In the genomic region with DNA sequence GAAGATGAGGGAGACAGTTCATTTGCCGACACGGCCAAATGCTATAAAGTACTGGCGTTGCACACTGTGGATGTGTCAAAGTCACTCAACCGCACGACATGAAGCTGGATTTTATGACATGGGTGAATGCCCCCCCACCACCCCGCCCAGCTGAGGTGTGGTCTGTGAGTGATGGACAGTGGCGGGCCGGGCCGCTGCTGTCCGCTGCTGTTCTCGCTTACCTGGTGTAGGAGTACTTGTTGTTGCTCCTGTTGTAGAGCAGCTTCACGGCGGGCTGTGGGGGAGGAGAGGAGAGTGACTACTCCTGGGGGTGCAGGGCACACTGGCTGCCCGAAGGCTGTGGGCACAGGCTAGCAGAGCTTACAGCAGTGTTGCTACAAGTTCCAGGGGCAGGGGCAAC, we compare ENCODE assay signal across 22 mouse cellular contexts. TPM values are rescaled to one million over a fixed set of nuclear protein-coding genes. Genes with fewer than 3 reads are reported as not detected.
DNase-seq lines count a peak whose midpoint lies in the region; ATAC-seq and TF ChIP-seq lines count a peak whose summit lies in the region.
"Had no signal": no experiment of that assay in that cellular context is flagged by ENCODE, and none has a peak within 500 bp of the region (broad histone marks: within the 10 kb centered on the region; RNA-seq: fewer than 3 reads in every experiment).

No protein-coding gene starts in this region.

- H3K36me3 ChIP-seq in lung, postnatal 0 days (ENCODE audit: insufficient read depth, low read length), result peaks cover 59% of the 10 kb centered on the region
- peaks cover 100% of the 10 kb centered on the region for H3K36me3 ChIP-seq in midbrain, embryonic 13.5 days
- H3K36me3 ChIP-seq in midbrain, postnatal 0 days (ENCODE audit: insufficient read depth, low read length), result peaks cover 86% of the 10 kb centered on the region

- intact Hi-C loops in heart, postnatal 14 days (cut with DNase I), result no loop called here

- H3K27me3 ChIP-seq in lung, postnatal 0 days (replicated peaks; ENCODE audit: insufficient read depth, low read length), result no peaks in the 10 kb centered on the region
- no peaks in the 10 kb centered on the region for H3K27me3 ChIP-seq in midbrain, embryonic 13.5 days
- no peaks in the 10 kb centered on the region for H3K27me3 ChIP-seq in midbrain, postnatal 0 days (ENCODE audit: insufficient read depth, low read length)
- H3K27me3 ChIP-seq: CH12.LX, Patski had no signal

- no peak for TF ChIP-seq EP300 in lung, postnatal 0 days (IDR thresholded peaks at IDR 0.05)

- H3K27ac ChIP-seq in lung, postnatal 0 days (ENCODE audit: low read length), result peak overlapping the region; percentile 54; the same call in 1 of the 2 replicates
- no peak overlapping the region for H3K27ac ChIP-seq in midbrain, embryonic 13.5 days
- H3K27ac ChIP-seq in midbrain, postnatal 0 days (ENCODE audit: low read depth, low read length), result no peak overlapping the region

- ATAC-seq in lung, postnatal 0 days, result no peak
- ATAC-seq in midbrain, embryonic 13.5 days, result 0 out of 2 replicates have a peak, but pooled peaks have one; percentile 15
- ATAC-seq in midbrain, postnatal 0 days (ENCODE audit: low FRiP score), result no peak
- ATAC-seq: activated CD4-positive, CD25-positive, alpha-beta regulatory T cell, adult 4 months; CD4-positive, CD25-positive, alpha-beta regulatory T cell, adult 4 months; Patski had no signal

- H3K4me2 ChIP-seq in lung, postnatal 0 days (replicated peaks; ENCODE audit: low read depth, low read length), result no peak overlapping the region
- no peak overlapping the region for H3K4me2 ChIP-seq in midbrain, embryonic 13.5 days (replicated peaks)
- no peak overlapping the region for H3K4me2 ChIP-seq in midbrain, postnatal 0 days (ENCODE audit: low read depth, low read length, poor library complexity, severe bottlenecking)

- peak; percentile 90 for DNase-seq in heart, adult 11 months
- no peak for DNase-seq in heart, postnatal 14 days
- peak; percentile 33 for DNase-seq in kidney, postnatal 10 days
- no peak for DNase-seq in kidney, adult 11 months
- no peak for DNase-seq in lung, postnatal 0 days (ENCODE audit: low spot score)
- no peak for DNase-seq in lung, postnatal 36 days
- DNase-seq in midbrain, postnatal 0 days (ENCODE audit: low spot score), result no peak
- DNase-seq: adrenal gland, adult 2 months; adrenal gland, adult 8-10 months; adrenal gland, postnatal 10 days; adrenal gland, postnatal 14 days; adrenal gland, postnatal 25 days; adrenal gland, postnatal 36 days; B cell, adult 2 months; cerebellum, adult 11 months; cerebellum, adult 11-12 months had no signal

- no peak overlapping the region for H3K9ac ChIP-seq in lung, postnatal 0 days (replicated peaks; ENCODE audit: low read depth)
- H3K9ac ChIP-seq in midbrain, embryonic 13.5 days (replicated peaks), result no peak overlapping the region
- H3K9ac ChIP-seq in midbrain, postnatal 0 days (replicated peaks; ENCODE audit: low read length, poor library complexity, severe bottlenecking), result no peak overlapping the region

- H3K4me3 ChIP-seq in lung, postnatal 0 days (ENCODE audit: low read depth, low read length), result no peak overlapping the region
- H3K4me3 ChIP-seq in midbrain, embryonic 13.5 days (replicated peaks), result no peak overlapping the region
- H3K4me3 ChIP-seq in midbrain, postnatal 0 days (ENCODE audit: low read depth, low read length), result no peak overlapping the region

- TF ChIP-seq CTCF in lung, postnatal 0 days (IDR thresholded peaks at IDR 0.05), result no peak
- no peak for TF ChIP-seq CTCF in midbrain, postnatal 0 days (IDR thresholded peaks at IDR 0.05)

- 76% methylated on average over 14 of the region's 14 CpGs for WGBS in lung, postnatal 0 days
- WGBS in midbrain, embryonic 13.5 days, result 96% methylated on average over 14 of the region's 14 CpGs
- WGBS in midbrain, postnatal 0 days, result 94% methylated on average over 14 of the region's 14 CpGs

- no peaks in the 10 kb centered on the region for H3K9me3 ChIP-seq in lung, postnatal 0 days (ENCODE audit: low read length)
- H3K9me3 ChIP-seq in midbrain, embryonic 13.5 days, result no peaks in the 10 kb centered on the region
- no peaks in the 10 kb centered on the region for H3K9me3 ChIP-seq in midbrain, postnatal 0 days (ENCODE audit: low read length)
- H3K9me3 ChIP-seq: G1E had no signal

- H3K4me1 ChIP-seq in lung, postnatal 0 days (ENCODE audit: insufficient read depth, low read depth, low read length), result peaks cover 38% of the 10 kb centered on the region
- H3K4me1 ChIP-seq in midbrain, embryonic 13.5 days (replicated peaks), result peaks cover 16% of the 10 kb centered on the region
- no peaks in the 10 kb centered on the region for H3K4me1 ChIP-seq in midbrain, postnatal 0 days (ENCODE audit: insufficient read depth, low read length)

RNA-seq across cellular contexts. Expression of a gene that starts 12.2 kb away (rescaled TPM):
- 10 to 100 TPM; 61.2 to 63.1 TPM for total RNA-seq in heart, postnatal 14 days (2021)
- polyA plus RNA-seq in lung, postnatal 0 days (2015; fragmentation: Nextera tagmentation; extraction: Ambion mirVana), result 223 and 230 TPM in 2 replicates
- polyA plus RNA-seq in midbrain, embryonic 13.5 days (2015; fragmentation: Nextera tagmentation; extraction: Ambion mirVana), result 92.8 and 94.0 TPM in 2 replicates
- 49.7 and 65.1 TPM in 2 replicates for total RNA-seq in midbrain, postnatal 0 days (2014; rRNA removed)
- 51.8 and 54.5 TPM in 2 replicates for polyA plus RNA-seq in midbrain, postnatal 0 days (2015; fragmentation: Nextera tagmentation; extraction: Ambion mirVana)

RNA-seq across cellular contexts. Expression of a gene that starts 12.3 kb away (rescaled TPM):
- 10 to 100 TPM; 67.5 to 67.7 TPM for total RNA-seq in heart, postnatal 14 days (2021)
- polyA plus RNA-seq in lung, postnatal 0 days (2015; fragmentation: Nextera tagmentation; extraction: Ambion mirVana), result 28.9 and 30.1 TPM in 2 replicates
- polyA plus RNA-seq in midbrain, embryonic 13.5 days (2015; fragmentation: Nextera tagmentation; extraction: Ambion mirVana), result 36.9 and 43.1 TPM in 2 replicates
- 47.3 and 58.3 TPM in 2 replicates for total RNA-seq in midbrain, postnatal 0 days (2014; rRNA removed)
- polyA plus RNA-seq in midbrain, postnatal 0 days (2015; fragmentation: Nextera tagmentation; extraction: Ambion mirVana), result 26.8 and 26.9 TPM in 2 replicates

Comparison
In these comparisons a context has a peak if more than half of its experiments do, and no peak if none do; other contexts are left out.
1. DNase-seq: peak in heart, adult 11 months (single experiment) and kidney, postnatal 10 days (single experiment); none in heart, postnatal 14 days (0 of 2), kidney, adult 11 months (single experiment), lung, postnatal 0 days (single experiment), lung, postnatal 36 days (single experiment) and midbrain, postnatal 0 days (single experiment).